Mouse (Mus musculus) ovary, adult 18-20 months (tissue): ENCODE measurements around the gene Srsf1.
"Not testable (repeated sequence)": the region's sequence is repeated elsewhere in the genome, so short reads cannot be mapped to it uniquely, and the experiment has no call there.

Experiments
- DNase-seq: peaks from one replicate; pipeline ENCODE4 v3.0.0; 2022; ENCODE audit warnings: low spot score, mixed read lengths

Gene Srsf1

GRCm38 (mm10) chr11:88039066-88039465 lies 8.1 kb upstream of the Srsf1 start:
- DNase-seq: no peak

GRCm38 (mm10) chr11:88044314-88044713 lies 2.9 kb upstream of the Srsf1 start:
- no peak for DNase-seq

- DNase-seq: not testable (repeated sequence)
Measured at GRCm38 (mm10) chr11:88045159-88045558, 2.0 kb upstream of the Srsf1 start.

- no peak for DNase-seq
Measured at GRCm38 (mm10) chr11:88045878-88046277, 1.3 kb upstream of the Srsf1 start.

- DNase-seq: no peak
Measured at GRCm38 (mm10) chr11:88046323-88046937, 743 bp upstream of the Srsf1 start.

GRCm38 (mm10) chr11:88047871-88048531 lies 828 bp downstream of the Srsf1 start:
- DNase-seq: peak; percentile 70

GRCm38 (mm10) chr11:88048961-88049670 lies 1.9 kb downstream of the Srsf1 start:
- DNase-seq: no peak

- DNase-seq: no peak
Measured at GRCm38 (mm10) chr11:88049732-88050131, 2.6 kb downstream of the Srsf1 start.

- DNase-seq: no peak
Measured at GRCm38 (mm10) chr11:88052638-88053037, 5.5 kb downstream of the Srsf1 start.

- no peak for DNase-seq
Measured at GRCm38 (mm10) chr11:88053821-88054220, 6.6 kb downstream of the Srsf1 start.

- DNase-seq: no peak
Measured at GRCm38 (mm10) chr11:88054589-88054988, 7.4 kb downstream of the Srsf1 start.

- DNase-seq: no peak
Measured at GRCm38 (mm10) chr11:88055777-88056176, 8.6 kb downstream of the Srsf1 start.

GRCm38 (mm10) chr11:88057788-88058187 lies 10.6 kb downstream of the Srsf1 start:
- DNase-seq: no peak

GRCm38 (mm10) chr11:88059141-88059540 lies 12.0 kb downstream of the Srsf1 start:
- no peak for DNase-seq

- DNase-seq: no peak
Measured at GRCm38 (mm10) chr11:88061892-88062625, 14.9 kb downstream of the Srsf1 start.

- no peak for DNase-seq
Measured at GRCm38 (mm10) chr11:88065732-88066131, 18.6 kb downstream of the Srsf1 start.

GRCm38 (mm10) chr11:88067191-88067585 lies 20.0 kb downstream of the Srsf1 start:
- no peak for DNase-seq

GRCm38 (mm10) chr11:88067586-88068410 lies 20.6 kb downstream of the Srsf1 start, which contains the start of gene Vezf1:
Gene Vezf1 (plus strand): TSS chr11:88068279.
- DNase-seq: peak; percentile 59

- peak; percentile 64 for DNase-seq
Measured at GRCm38 (mm10) chr11:88068411-88069245, 21.5 kb downstream of the Srsf1 start.

- DNase-seq: no peak
Measured at GRCm38 (mm10) chr11:88069246-88069570, 22.0 kb downstream of the Srsf1 start.

- DNase-seq: no peak
Measured at GRCm38 (mm10) chr11:88070392-88070791, 23.2 kb downstream of the Srsf1 start.
